Mouse (Mus musculus): ENCODE data around the gene Uqcr11. TPM values are rescaled to one million over a fixed set of nuclear protein-coding genes. Genes with fewer than 3 reads are reported as not detected.

The Uqcr11 gene
- total and polyA plus RNA-seq, 3 experiments = 1,743 to 5,192 (median 1,981) TPM

- Histone ChIP-seq H3K4me3 (no peak overlapping the region), H3K9ac (ENCODE audit: low read depth, low read length) (no peak overlapping the region), H3K27ac (no peak overlapping the region), H3K79me2 (replicated peaks; ENCODE audit: control insufficient read depth, insufficient read depth, low read length) (no peaks in the 10 kb centered on the region), H3K36me3 (ENCODE audit: control insufficient read depth, insufficient read depth, low read length) (no peaks in the 10 kb centered on the region), H3K4me1 (ENCODE audit: control insufficient read depth, insufficient read depth, low read length) (peaks cover 1% of the 10 kb centered on the region; the same call in 1 of the 2 replicates), H3K27me3 (ENCODE audit: control insufficient read depth, insufficient read depth, low read length) (no peaks in the 10 kb centered on the region)
- intact Hi-C loops (cut with DNase I) = no loop called here
- WGBS = 71% methylated on average over 8 of the region's 8 CpGs
- no peak for DNase-seq
- TF ChIP-seq POLR2A (IDR thresholded peaks at IDR 0.05; ENCODE audit: insufficient read depth, low read depth, low read length) (no peak), CTCF (IDR thresholded peaks at IDR 0.05) (no peak), EP300 (IDR thresholded peaks at IDR 0.05; ENCODE audit: insufficient read depth, low read depth, low read length) (no peak)
Observed at GRCm38 (mm10) chr10:80441598-80441997, 35.0 kb upstream of the Uqcr11 start.

DNA sequence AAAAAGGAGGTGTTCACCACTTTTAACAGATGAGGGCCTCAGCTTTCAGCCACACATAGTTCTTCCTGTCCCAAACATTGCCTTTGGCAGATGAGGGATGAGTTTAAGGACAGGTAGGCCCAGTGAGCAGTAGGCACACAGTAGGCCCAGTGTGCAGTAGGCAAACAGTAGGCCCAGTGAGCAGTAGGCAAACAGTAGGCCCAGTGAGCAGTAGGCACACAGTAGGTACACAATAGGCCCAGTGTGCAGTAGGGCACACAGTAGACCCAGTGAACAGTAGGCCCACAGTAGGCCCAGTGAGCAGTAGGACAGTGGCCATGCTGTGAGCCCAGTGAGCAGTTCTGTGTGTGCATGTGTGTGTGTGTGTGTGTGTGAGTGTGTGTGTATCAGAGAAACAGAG is 33.4 kb upstream of the Uqcr11 start:
- intact Hi-C loops (cut with DNase I) = no loop called here
- no peak overlapping the region for H3K9ac ChIP-seq (ENCODE audit: low read depth, low read length)
- H3K79me2 ChIP-seq (replicated peaks; ENCODE audit: control insufficient read depth, insufficient read depth, low read length) = no peaks in the 10 kb centered on the region
- H3K27me3 ChIP-seq (ENCODE audit: control insufficient read depth, insufficient read depth, low read length) = no peaks in the 10 kb centered on the region
- no peaks in the 10 kb centered on the region for H3K36me3 ChIP-seq (ENCODE audit: control insufficient read depth, insufficient read depth, low read length)
- no peak for TF ChIP-seq EP300 (IDR thresholded peaks at IDR 0.05; ENCODE audit: insufficient read depth, low read depth, low read length)
- no peak for TF ChIP-seq POLR2A (IDR thresholded peaks at IDR 0.05; ENCODE audit: insufficient read depth, low read depth, low read length)
- TF ChIP-seq CTCF (IDR thresholded peaks at IDR 0.05) = no peak
- no peak for DNase-seq
- no peak overlapping the region for H3K4me3 ChIP-seq
- no peaks in the 10 kb centered on the region for H3K4me1 ChIP-seq (ENCODE audit: control insufficient read depth, insufficient read depth, low read length)
- H3K27ac ChIP-seq = no peak overlapping the region

DNA sequence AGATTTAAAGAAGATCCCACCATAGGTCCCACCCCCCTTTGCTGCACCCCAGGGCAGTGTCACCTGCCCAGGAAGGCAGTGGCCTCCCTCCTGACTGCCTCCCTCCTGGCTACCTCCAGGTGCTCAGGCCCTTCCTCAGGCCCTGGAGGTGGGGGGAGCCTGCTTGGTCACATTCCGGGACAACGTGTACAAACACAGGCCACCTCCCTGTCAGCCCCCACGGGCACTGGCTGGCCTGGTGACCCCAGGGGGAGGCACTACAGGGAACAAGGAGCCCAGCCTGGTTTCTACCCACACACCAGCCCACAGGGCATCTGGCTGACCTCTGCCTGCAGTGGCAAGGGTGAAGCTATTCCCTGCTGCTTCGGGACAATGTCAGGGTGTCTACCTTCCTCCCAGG is 31.3 kb upstream of the Uqcr11 start:
- Histone ChIP-seq H3K9ac (ENCODE audit: low read depth, low read length) (no peak overlapping the region), H3K79me2 (replicated peaks; ENCODE audit: control insufficient read depth, insufficient read depth, low read length) (peaks cover 3% of the 10 kb centered on the region; the same call in 1 of the 2 replicates), H3K27me3 (ENCODE audit: control insufficient read depth, insufficient read depth, low read length) (no peaks in the 10 kb centered on the region), H3K4me3 (no peak overlapping the region), H3K36me3 (ENCODE audit: control insufficient read depth, insufficient read depth, low read length) (no peaks in the 10 kb centered on the region), H3K27ac (no peak overlapping the region), H3K4me1 (ENCODE audit: control insufficient read depth, insufficient read depth, low read length) (no peaks in the 10 kb centered on the region)
- DNase-seq = no peak
- 55% methylated on average over 4 of the region's 4 CpGs for WGBS
- no peak for TF ChIP-seq EP300 (IDR thresholded peaks at IDR 0.05; ENCODE audit: insufficient read depth, low read depth, low read length)
- no peak for TF ChIP-seq POLR2A (IDR thresholded peaks at IDR 0.05; ENCODE audit: insufficient read depth, low read depth, low read length)
- TF ChIP-seq CTCF (IDR thresholded peaks at IDR 0.05) = no peak
- intact Hi-C loops (cut with DNase I) = no loop called here

GRCm38 (mm10) chr10:80436276-80436675 is 29.6 kb upstream of the Uqcr11 start:
- intact Hi-C loops (cut with DNase I) = no loop called here
- Histone ChIP-seq H3K4me3 (no peak overlapping the region), H3K36me3 (ENCODE audit: control insufficient read depth, insufficient read depth, low read length) (no peaks in the 10 kb centered on the region), H3K9ac (ENCODE audit: low read depth, low read length) (no peak overlapping the region), H3K27me3 (ENCODE audit: control insufficient read depth, insufficient read depth, low read length) (no peaks in the 10 kb centered on the region), H3K27ac (no peak overlapping the region), H3K4me1 (ENCODE audit: control insufficient read depth, insufficient read depth, low read length) (peaks cover 1% of the 10 kb centered on the region; the same call in 1 of the 2 replicates), H3K79me2 (replicated peaks; ENCODE audit: control insufficient read depth, insufficient read depth, low read length) (peaks cover 4% of the 10 kb centered on the region; the same call in 1 of the 2 replicates)
- TF ChIP-seq CTCF (IDR thresholded peaks at IDR 0.05) (no peak), EP300 (IDR thresholded peaks at IDR 0.05; ENCODE audit: insufficient read depth, low read depth, low read length) (no peak), POLR2A (IDR thresholded peaks at IDR 0.05; ENCODE audit: insufficient read depth, low read depth, low read length) (no peak)
- WGBS = 15% methylated on average over 9 of the region's 9 CpGs
- DNase-seq = no peak

DNA sequence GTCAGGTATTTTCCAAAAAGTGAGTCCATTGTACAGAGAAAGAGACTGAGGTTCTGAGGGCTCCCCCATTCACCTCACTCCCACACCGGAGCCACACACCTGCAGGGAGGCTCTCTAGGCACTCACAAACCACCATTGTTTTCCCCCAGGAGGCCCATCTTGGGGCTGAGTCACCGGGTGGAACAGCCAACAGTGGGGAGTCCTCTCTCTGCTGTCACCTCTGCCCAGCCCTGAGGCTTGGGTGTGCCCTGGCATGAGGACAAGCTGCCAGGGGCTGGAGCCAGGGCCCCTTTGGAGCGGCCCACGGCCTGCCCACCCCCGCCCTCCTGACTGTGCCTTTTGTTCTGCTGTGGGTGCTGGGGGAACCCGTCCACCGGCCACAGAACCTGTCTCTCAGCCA is 29.1 kb upstream of the Uqcr11 start:
- no peak overlapping the region for H3K27ac ChIP-seq
- DNase-seq = no peak
- no peaks in the 10 kb centered on the region for H3K27me3 ChIP-seq (ENCODE audit: control insufficient read depth, insufficient read depth, low read length)
- H3K4me1 ChIP-seq (ENCODE audit: control insufficient read depth, insufficient read depth, low read length) = peaks cover 1% of the 10 kb centered on the region; the same call in 1 of the 2 replicates
- intact Hi-C loops (cut with DNase I) = no loop called here
- TF ChIP-seq CTCF (IDR thresholded peaks at IDR 0.05) (no peak), EP300 (IDR thresholded peaks at IDR 0.05; ENCODE audit: insufficient read depth, low read depth, low read length) (no peak), POLR2A (IDR thresholded peaks at IDR 0.05; ENCODE audit: insufficient read depth, low read depth, low read length) (no peak)
- no peak overlapping the region for H3K9ac ChIP-seq (ENCODE audit: low read depth, low read length)
- H3K79me2 ChIP-seq (replicated peaks; ENCODE audit: control insufficient read depth, insufficient read depth, low read length) = peaks cover 4% of the 10 kb centered on the region; the same call in 1 of the 2 replicates
- WGBS = 41% methylated on average over 7 of the region's 7 CpGs
- no peak overlapping the region for H3K4me3 ChIP-seq
- H3K36me3 ChIP-seq (ENCODE audit: control insufficient read depth, insufficient read depth, low read length) = no peaks in the 10 kb centered on the region

- TF ChIP-seq POLR2A (IDR thresholded peaks at IDR 0.05; ENCODE audit: insufficient read depth, low read depth, low read length) (no peak), CTCF (IDR thresholded peaks at IDR 0.05) (no peak), EP300 (IDR thresholded peaks at IDR 0.05; ENCODE audit: insufficient read depth, low read depth, low read length) (no peak)
- intact Hi-C loops (cut with DNase I) = loop anchor here (5.0 kb wide), 2 partner anchors 38 to 267 kb away; partner anchors contain the start of genes Izumo4, Mbd3 and Mob3a
- Histone ChIP-seq H3K27me3 (ENCODE audit: control insufficient read depth, insufficient read depth, low read length) (no peaks in the 10 kb centered on the region), H3K36me3 (ENCODE audit: control insufficient read depth, insufficient read depth, low read length) (no peaks in the 10 kb centered on the region), H3K27ac (no peak overlapping the region), H3K79me2 (replicated peaks; ENCODE audit: control insufficient read depth, insufficient read depth, low read length) (peaks cover 4% of the 10 kb centered on the region; the same call in 1 of the 2 replicates), H3K9ac (ENCODE audit: low read depth, low read length) (no peak overlapping the region), H3K4me3 (no peak overlapping the region), H3K4me1 (ENCODE audit: control insufficient read depth, insufficient read depth, low read length) (peaks cover 1% of the 10 kb centered on the region; the same call in 1 of the 2 replicates)
- 75% methylated on average over 3 of the region's 3 CpGs for WGBS
- DNase-seq = no peak
Observed at GRCm38 (mm10) chr10:80434823-80435222, 28.2 kb upstream of the Uqcr11 start.
